Mouse (Mus musculus) layer of hippocampus, adult 11-12 months (tissue): Measurements from ENCODE around the gene Hist1h4f.

ENCODE experiments used
- DNase-seq: peaks from one replicate; pipeline ENCODE4 v3.0.0; 2022; ENCODE audit warnings: low spot score

The Hist1h4f gene

GRCm38 (mm10) chr13:23533560-23534367, 17.7 kb downstream of the Hist1h4f start, which contains the start of gene Hist1h2af:
Gene Hist1h2af, plus strand, starts transcription at chr13:23533906.
- DNase-seq: peak; percentile 80

GRCm38 (mm10) chr13:23532262-23533075, 19.0 kb downstream of the Hist1h4f start:
- DNase-seq: no peak

- peak; percentile 98 for DNase-seq
Measured at GRCm38 (mm10) chr13:23530901-23531875, 20.3 kb downstream of the Hist1h4f start, which contains the start of gene Hist1h4h. Gene Hist1h4h, plus strand, starts transcription at chr13:23531050.

GRCm38 (mm10) chr13:23530181-23530900, 21.1 kb downstream of the Hist1h4f start:
- DNase-seq: peak; percentile 80

GRCm38 (mm10) chr13:23529480-23530165, 21.8 kb downstream of the Hist1h4f start:
- no peak for DNase-seq

- DNase-seq: no peak
Measured at GRCm38 (mm10) chr13:23529005-23529404, 22.4 kb downstream of the Hist1h4f start.

- peak; percentile 96 for DNase-seq
Measured at GRCm38 (mm10) chr13:23526312-23526711, 25.1 kb downstream of the Hist1h4f start.

- DNase-seq: no peak
Measured at GRCm38 (mm10) chr13:23525901-23526300, 25.5 kb downstream of the Hist1h4f start.

- DNase-seq: peak; percentile 63
Measured at GRCm38 (mm10) chr13:23524654-23525053, 26.8 kb downstream of the Hist1h4f start.

- no peak for DNase-seq
Measured at GRCm38 (mm10) chr13:23523976-23524375, 27.5 kb downstream of the Hist1h4f start.

- DNase-seq: peak; percentile 77
Measured at GRCm38 (mm10) chr13:23521703-23522102, 29.7 kb downstream of the Hist1h4f start.

GRCm38 (mm10) chr13:23519416-23519815, 32.0 kb downstream of the Hist1h4f start:
- peak; percentile 85 for DNase-seq

GRCm38 (mm10) chr13:23518885-23519284, 32.6 kb downstream of the Hist1h4f start:
- DNase-seq: peak; percentile 86

GRCm38 (mm10) chr13:23518295-23518603, 33.2 kb downstream of the Hist1h4f start:
- DNase-seq: no peak

GRCm38 (mm10) chr13:23517603-23518294, 33.7 kb downstream of the Hist1h4f start:
- DNase-seq: peak; percentile 93

- peak; percentile 79 for DNase-seq
Measured at GRCm38 (mm10) chr13:23516822-23517602, 34.4 kb downstream of the Hist1h4f start.

- DNase-seq: no peak
Measured at GRCm38 (mm10) chr13:23515826-23516620, 35.4 kb downstream of the Hist1h4f start.

GRCm38 (mm10) chr13:23515281-23515680, 36.2 kb downstream of the Hist1h4f start:
- DNase-seq: no peak
